Mouse (Mus musculus) bone marrow, adult 2 months (tissue): Measurements from ENCODE around the gene Sowaha.

Experiments used
- CTCF ChIP-seq: fragments of 200-500 bp; IDR thresholded peaks from 2 replicates; pipeline ENCODE4 v1.5.1; 2011; ENCODE audit warnings: low read length, control low read depth; ENCODE audit not compliant: control insufficient read depth, insufficient read depth
- POLR2A ChIP-seq: fragments of 200-500 bp; IDR thresholded peaks from 2 replicates; pipeline ENCODE4 v1.6.1; 2011; ENCODE audit warnings: low read depth, mild to moderate bottlenecking, control low read depth, low read length, borderline replicate concordance; ENCODE audit not compliant: control insufficient read depth

DNA sequence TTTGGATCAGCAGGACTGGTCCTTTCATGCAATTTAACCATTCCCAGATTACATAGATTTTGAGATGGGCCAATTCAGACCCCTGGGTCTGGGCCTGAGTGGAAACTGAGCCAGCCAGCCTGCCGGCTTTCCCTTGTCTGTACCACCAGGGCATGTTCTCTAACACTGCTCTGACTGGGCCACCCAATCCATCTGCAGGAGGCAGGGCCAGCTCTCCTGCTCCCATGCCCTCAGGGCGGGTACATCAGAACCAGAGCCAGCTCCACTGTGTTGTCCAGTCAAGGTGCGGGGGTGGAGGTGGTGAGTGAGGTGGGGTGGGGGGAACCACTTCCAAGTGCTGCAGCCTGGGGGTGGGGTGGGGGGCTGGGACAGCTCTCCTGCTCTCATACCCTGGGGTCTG lies 6.3 kb upstream of the Sowaha start:
- TF ChIP-seq CTCF (no peak), POLR2A (no peak)
